Mouse (Mus musculus): ENCODE results near the gene Rbfox3. TPM values are rescaled to one million over a fixed set of nuclear protein-coding genes. Genes with fewer than 3 reads are reported as not detected.

The Rbfox3 gene
- polyA plus RNA-seq, 1 experiment = 0.19 TPM

DNA sequence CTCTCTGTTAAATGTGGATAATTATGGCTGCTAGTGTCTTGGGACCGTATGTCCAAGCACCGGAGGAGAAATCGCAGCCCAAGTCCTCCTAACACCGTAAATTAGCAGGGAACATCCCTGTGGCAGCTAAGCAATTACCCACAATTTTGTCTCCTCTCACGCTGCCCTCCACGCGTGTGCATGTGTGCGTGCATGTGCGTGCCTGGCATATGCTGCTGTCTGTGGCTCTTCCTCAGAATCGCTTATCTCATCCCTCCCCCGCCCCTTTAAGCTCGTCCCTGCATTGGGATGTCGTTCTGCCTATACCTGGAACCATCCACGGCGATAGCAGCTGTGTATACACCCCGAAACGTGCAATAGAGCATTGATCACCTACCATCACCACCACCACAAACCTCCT, 156.4 kb downstream of the Rbfox3 start:
- no peaks in the 10 kb centered on the region for H3K27me3 ChIP-seq (ENCODE audit: control insufficient read depth, insufficient read depth, low read length)
- no peak overlapping the region for H3K27ac ChIP-seq (ENCODE audit: insufficient read depth, low read depth, low read length)
- no peaks in the 10 kb centered on the region for H3K36me3 ChIP-seq (ENCODE audit: control insufficient read depth, insufficient read depth, low read length)
- no peak overlapping the region for H3K4me3 ChIP-seq (ENCODE audit: low read depth, low read length)
- no peaks in the 10 kb centered on the region for H3K4me1 ChIP-seq (ENCODE audit: control insufficient read depth, insufficient read depth, insufficient read length, low read length)
- TF ChIP-seq POLR2A (IDR thresholded peaks at IDR 0.05; ENCODE audit: low read depth, low read length) (no peak), CTCF (IDR thresholded peaks at IDR 0.05; ENCODE audit: extremely low read depth, insufficient read length, insufficient replicate concordance, low read depth, low read length) (no peak)
- WGBS = 70% methylated on average over 17 of the region's 17 CpGs

- TF ChIP-seq CTCF (IDR thresholded peaks at IDR 0.05; ENCODE audit: extremely low read depth, insufficient read length, insufficient replicate concordance, low read depth, low read length) (no peak), POLR2A (IDR thresholded peaks at IDR 0.05; ENCODE audit: low read depth, low read length) (no peak)
- Histone ChIP-seq H3K27ac (ENCODE audit: insufficient read depth, low read depth, low read length) (no peak overlapping the region), H3K4me1 (ENCODE audit: control insufficient read depth, insufficient read depth, insufficient read length, low read length) (no peaks in the 10 kb centered on the region), H3K4me3 (ENCODE audit: low read depth, low read length) (no peak overlapping the region), H3K27me3 (ENCODE audit: control insufficient read depth, insufficient read depth, low read length) (no peaks in the 10 kb centered on the region), H3K36me3 (ENCODE audit: control insufficient read depth, insufficient read depth, low read length) (no peaks in the 10 kb centered on the region)
- 33% methylated on average over 4 of the region's 4 CpGs for WGBS
Measured at GRCm38 (mm10) chr11:118754535-118754934, 156.9 kb downstream of the Rbfox3 start.

- 42% methylated on average over 7 of the region's 7 CpGs for WGBS
- no peak overlapping the region for H3K4me3 ChIP-seq (ENCODE audit: low read depth, low read length)
- no peaks in the 10 kb centered on the region for H3K27me3 ChIP-seq (ENCODE audit: control insufficient read depth, insufficient read depth, low read length)
- H3K4me1 ChIP-seq (ENCODE audit: control insufficient read depth, insufficient read depth, insufficient read length, low read length) = no peaks in the 10 kb centered on the region
- H3K36me3 ChIP-seq (ENCODE audit: control insufficient read depth, insufficient read depth, low read length) = no peaks in the 10 kb centered on the region
- TF ChIP-seq CTCF (IDR thresholded peaks at IDR 0.05; ENCODE audit: extremely low read depth, insufficient read length, insufficient replicate concordance, low read depth, low read length) (no peak), POLR2A (IDR thresholded peaks at IDR 0.05; ENCODE audit: low read depth, low read length) (no peak)
- no peak overlapping the region for H3K27ac ChIP-seq (ENCODE audit: insufficient read depth, low read depth, low read length)
Measured at GRCm38 (mm10) chr11:118751879-118752616, 159.3 kb downstream of the Rbfox3 start.

GRCm38 (mm10) chr11:118750745-118751330, 160.6 kb downstream of the Rbfox3 start:
- Histone ChIP-seq H3K27me3 (ENCODE audit: control insufficient read depth, insufficient read depth, low read length) (no peaks in the 10 kb centered on the region), H3K27ac (ENCODE audit: insufficient read depth, low read depth, low read length) (no peak overlapping the region), H3K4me3 (ENCODE audit: low read depth, low read length) (no peak overlapping the region), H3K4me1 (ENCODE audit: control insufficient read depth, insufficient read depth, insufficient read length, low read length) (no peaks in the 10 kb centered on the region), H3K36me3 (ENCODE audit: control insufficient read depth, insufficient read depth, low read length) (no peaks in the 10 kb centered on the region)
- TF ChIP-seq CTCF (IDR thresholded peaks at IDR 0.05; ENCODE audit: extremely low read depth, insufficient read length, insufficient replicate concordance, low read depth, low read length) (no peak), POLR2A (IDR thresholded peaks at IDR 0.05; ENCODE audit: low read depth, low read length) (no peak)
- 65% methylated on average over 11 of the region's 11 CpGs for WGBS

GRCm38 (mm10) chr11:118749541-118749940, 161.9 kb downstream of the Rbfox3 start:
- Histone ChIP-seq H3K36me3 (ENCODE audit: control insufficient read depth, insufficient read depth, low read length) (no peaks in the 10 kb centered on the region), H3K4me3 (ENCODE audit: low read depth, low read length) (no peak overlapping the region), H3K27ac (ENCODE audit: insufficient read depth, low read depth, low read length) (no peak overlapping the region), H3K27me3 (ENCODE audit: control insufficient read depth, insufficient read depth, low read length) (no peaks in the 10 kb centered on the region), H3K4me1 (ENCODE audit: control insufficient read depth, insufficient read depth, insufficient read length, low read length) (no peaks in the 10 kb centered on the region)
- WGBS = 18% methylated on average over 1 of the region's 1 CpGs
- TF ChIP-seq CTCF (IDR thresholded peaks at IDR 0.05; ENCODE audit: extremely low read depth, insufficient read length, insufficient replicate concordance, low read depth, low read length) (no peak), POLR2A (IDR thresholded peaks at IDR 0.05; ENCODE audit: low read depth, low read length) (no peak)

GRCm38 (mm10) chr11:118748622-118749021, 162.8 kb downstream of the Rbfox3 start:
- TF ChIP-seq POLR2A (IDR thresholded peaks at IDR 0.05; ENCODE audit: low read depth, low read length) (no peak), CTCF (IDR thresholded peaks at IDR 0.05; ENCODE audit: extremely low read depth, insufficient read length, insufficient replicate concordance, low read depth, low read length) (no peak)
- 28% methylated on average over 10 of the region's 10 CpGs for WGBS
- Histone ChIP-seq H3K27ac (ENCODE audit: insufficient read depth, low read depth, low read length) (no peak overlapping the region), H3K4me3 (ENCODE audit: low read depth, low read length) (no peak overlapping the region), H3K27me3 (ENCODE audit: control insufficient read depth, insufficient read depth, low read length) (no peaks in the 10 kb centered on the region), H3K4me1 (ENCODE audit: control insufficient read depth, insufficient read depth, insufficient read length, low read length) (no peaks in the 10 kb centered on the region), H3K36me3 (ENCODE audit: control insufficient read depth, insufficient read depth, low read length) (no peaks in the 10 kb centered on the region)

GRCm38 (mm10) chr11:118745279-118745678, 166.1 kb downstream of the Rbfox3 start:
- Histone ChIP-seq H3K4me1 (ENCODE audit: control insufficient read depth, insufficient read depth, insufficient read length, low read length) (no peaks in the 10 kb centered on the region), H3K27ac (ENCODE audit: insufficient read depth, low read depth, low read length) (no peak overlapping the region), H3K27me3 (ENCODE audit: control insufficient read depth, insufficient read depth, low read length) (no peaks in the 10 kb centered on the region), H3K36me3 (ENCODE audit: control insufficient read depth, insufficient read depth, low read length) (no peaks in the 10 kb centered on the region), H3K4me3 (ENCODE audit: low read depth, low read length) (no peak overlapping the region)
- TF ChIP-seq CTCF (IDR thresholded peaks at IDR 0.05; ENCODE audit: extremely low read depth, insufficient read length, insufficient replicate concordance, low read depth, low read length) (no peak), POLR2A (IDR thresholded peaks at IDR 0.05; ENCODE audit: low read depth, low read length) (no peak)

All from small intestine, adult 2 months (tissue).